Mouse (Mus musculus) erythroblast, embryonic 14.5 days (primary cell): ENCODE data around the gene Rbx1.

ENCODE experiments used
- GATA1 ChIP-seq: IDR thresholded peaks from 2 replicates; pipeline ENCODE4 v1.6.1; 2012; ENCODE audit warnings: low read length, inconsistent platforms, mixed read lengths
- TAL1 ChIP-seq: IDR thresholded peaks from 3 replicates; pipeline ENCODE4 v1.6.1; 2012; ENCODE audit warnings: low read length, inconsistent platforms, mixed read lengths

- TF ChIP-seq TAL1: no peak
- no peak for TF ChIP-seq GATA1
Observed at GRCm38 (mm10) chr15:81431195-81431594, 34.9 kb upstream of the Rbx1 start.
